Mouse (Mus musculus): ENCODE measurements around the gene Lipe. TPM values are rescaled to one million over a fixed set of nuclear protein-coding genes. Genes with fewer than 3 reads are reported as not detected.
"Not testable (repeated sequence)": the region's sequence is repeated elsewhere in the genome, so short reads cannot be mapped to it uniquely, and the experiment has no call there.

Gene Lipe
- total RNA-seq, 2 experiments from 2014 or later: 5.4 to 6.4 TPM

GRCm38 (mm10) chr7:25419536-25419935, 21.0 kb upstream of the Lipe start:
- DNase-seq (ENCODE audit: low spot score in 2 of 2): no peak
- intact Hi-C loops (cut with DNase I): no loop called here

DNA sequence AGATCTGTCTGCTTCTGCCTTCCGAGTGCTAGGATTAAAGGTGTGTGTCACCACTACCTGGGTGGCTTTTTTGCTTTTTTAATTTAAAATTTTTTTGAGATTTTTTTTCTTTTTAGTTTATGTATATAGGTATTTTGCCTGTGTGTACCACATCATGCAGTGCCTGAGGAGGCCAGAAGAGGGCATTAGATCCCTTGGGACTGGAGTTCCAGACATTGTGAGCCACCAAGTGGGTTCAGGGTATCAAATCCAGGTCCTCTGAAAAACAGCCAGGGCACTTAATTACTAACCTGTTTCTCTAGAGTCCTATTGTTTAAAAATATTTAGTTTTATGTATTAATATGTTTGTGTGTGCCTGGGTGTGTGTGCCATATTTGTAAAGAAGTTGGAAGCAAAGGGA, 19.1 kb upstream of the Lipe start:
- intact Hi-C loops (cut with DNase I): no loop called here
- DNase-seq (ENCODE audit: low spot score in 2 of 2): peak in 1 of 2 experiments; percentile 21

- no peak for DNase-seq (ENCODE audit: low spot score in 2 of 2)
- intact Hi-C loops (cut with DNase I): no loop called here
These were observed 14.4 kb upstream of the Lipe start, which contains the start of gene Cxcl17 for GRCm38 (mm10) chr7:25412833-25413441. Gene Cxcl17, minus strand, starts transcription at chr7:25412886.

DNA sequence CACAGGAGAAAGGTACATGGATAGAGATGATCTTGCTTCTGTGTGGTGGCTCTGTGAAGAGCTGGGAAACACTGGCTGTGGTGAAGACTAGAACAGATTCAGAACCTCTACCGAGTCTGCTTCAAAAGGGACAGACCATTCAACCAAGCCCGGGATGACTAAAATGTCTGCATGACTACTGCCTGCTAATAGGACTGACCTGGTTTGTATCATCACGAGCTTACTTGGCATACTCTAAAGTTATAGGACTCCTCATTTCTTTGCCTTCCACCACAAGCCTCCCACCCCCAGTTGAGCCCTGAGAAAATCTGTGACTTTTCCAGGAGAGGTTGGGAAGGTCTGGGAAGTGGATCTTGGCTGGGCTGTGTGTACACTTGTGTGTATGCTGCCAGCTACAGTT, 13.4 kb upstream of the Lipe start:
- no peak for DNase-seq (ENCODE audit: low spot score in 2 of 2)
- intact Hi-C loops (cut with DNase I): no loop called here

GRCm38 (mm10) chr7:25410969-25411615, 12.6 kb upstream of the Lipe start:
- intact Hi-C loops (cut with DNase I): no loop called here
- DNase-seq (ENCODE audit: low spot score in 2 of 2): no peak

- intact Hi-C loops (cut with DNase I): no loop called here
- no peak for DNase-seq (ENCODE audit: low spot score in 2 of 2)
These were observed 10.7 kb upstream of the Lipe start for GRCm38 (mm10) chr7:25409114-25409760.

- DNase-seq (ENCODE audit: low spot score in 2 of 2): no peak
- intact Hi-C loops (cut with DNase I): no loop called here
These were observed 8.0 kb upstream of the Lipe start for GRCm38 (mm10) chr7:25406468-25406867.

DNA sequence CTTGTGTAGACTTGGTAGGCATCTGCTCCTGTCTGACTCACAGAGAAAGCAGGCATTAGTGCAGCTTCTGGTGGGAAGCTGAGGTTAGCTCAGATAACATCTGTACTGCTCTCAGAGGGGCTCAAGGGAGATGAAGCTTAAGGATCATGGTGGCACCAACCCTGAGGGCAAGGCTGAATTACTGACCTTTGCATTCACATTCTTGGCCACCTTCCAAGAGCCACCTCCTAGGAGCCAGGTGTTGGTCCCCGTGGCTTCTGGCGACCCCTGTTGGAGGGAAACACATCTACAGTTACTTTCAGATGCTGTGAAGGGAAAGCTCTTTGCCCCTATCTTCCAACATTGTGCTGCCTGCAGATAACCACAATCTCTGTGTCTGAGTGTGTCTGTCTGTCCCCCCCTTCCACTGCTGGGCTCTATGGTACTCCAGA, 4.2 kb upstream of the Lipe start:
- intact Hi-C loops (cut with DNase I): no loop called here
- DNase-seq (ENCODE audit: low spot score in 2 of 2): no peak

DNA sequence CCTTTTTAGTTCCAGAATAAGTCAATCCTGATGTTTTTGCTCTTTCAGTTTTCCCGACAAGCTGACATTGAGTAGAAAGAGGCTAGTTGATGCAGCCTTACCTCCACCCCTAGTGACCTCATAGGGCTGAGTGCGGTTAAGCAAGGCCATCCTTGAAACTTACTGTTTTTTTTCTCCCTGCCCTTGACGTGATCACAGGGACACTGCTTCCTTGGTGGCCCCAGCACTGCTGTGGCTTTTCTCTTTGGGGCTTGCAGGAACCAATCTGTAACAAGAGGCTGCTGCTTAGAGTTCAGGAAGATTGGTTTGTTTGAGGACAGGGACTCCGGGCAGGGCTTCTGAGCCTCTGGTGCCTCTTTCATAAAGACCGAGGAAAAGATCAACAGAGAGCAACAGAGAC, 3.5 kb upstream of the Lipe start:
- DNase-seq (ENCODE audit: low spot score in 2 of 2): no peak
- intact Hi-C loops (cut with DNase I): no loop called here

DNA sequence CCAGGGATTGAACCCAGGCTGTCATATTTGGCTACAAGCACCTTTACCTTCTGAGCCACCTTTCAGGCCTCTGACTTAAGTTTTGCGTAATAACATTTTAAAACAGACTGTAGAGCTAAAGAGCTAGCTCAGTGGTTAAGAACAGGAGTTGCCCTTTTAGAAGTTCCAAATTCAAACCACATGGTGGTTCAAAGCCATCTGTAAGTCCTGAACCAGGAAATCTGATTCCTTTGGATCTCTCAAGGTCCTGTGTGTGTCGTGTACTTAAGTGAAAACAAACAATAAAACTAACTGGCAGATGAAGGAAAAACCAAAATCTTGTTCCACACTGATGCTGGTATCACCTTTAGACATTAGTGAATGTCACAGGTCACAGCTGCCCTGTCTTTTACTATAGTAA, 3.0 kb upstream of the Lipe start:
- intact Hi-C loops (cut with DNase I): no loop called here
- no peak for DNase-seq (ENCODE audit: low spot score in 2 of 2)

DNA sequence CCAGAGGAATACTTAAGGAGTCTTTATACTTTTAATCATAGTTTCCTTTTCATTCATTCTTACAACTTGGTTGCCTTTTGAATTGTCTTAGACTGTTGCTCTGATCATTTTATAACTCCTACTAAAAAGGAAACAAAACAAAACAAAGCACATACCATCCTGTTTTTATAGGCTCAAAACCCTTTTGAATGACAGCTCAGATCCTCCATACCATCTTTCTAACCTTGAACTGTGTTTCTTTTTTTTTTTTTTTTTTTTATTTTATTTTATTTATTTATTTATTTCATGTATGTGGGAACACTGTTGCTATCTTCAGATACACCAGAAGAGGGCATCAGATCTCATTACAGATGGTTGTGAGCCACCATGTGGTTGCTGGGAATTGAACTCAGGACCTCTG, 518 bp upstream of the Lipe start:
- not testable (repeated sequence) for DNase-seq (ENCODE audit: low spot score in 2 of 2)
- intact Hi-C loops (cut with DNase I): loop anchor here (5.0 kb wide), 1 partner anchor 162 kb away; the partner anchor contains the start of gene Gsk3a

- no peak for DNase-seq (ENCODE audit: low spot score in 2 of 2)
- intact Hi-C loops (cut with DNase I): loop anchor here (5.0 kb wide), 1 partner anchor 159 kb away; the partner anchor contains the start of gene Gsk3a
These were observed 1.9 kb downstream of the Lipe start for GRCm38 (mm10) chr7:25396621-25397020.

- DNase-seq (ENCODE audit: low spot score in 2 of 2): peak; percentile 93 to 98
- intact Hi-C loops (cut with DNase I): loop anchor here (5.0 kb wide), 1 partner anchor 159 kb away; the partner anchor contains the start of gene Gsk3a
These were observed 2.7 kb downstream of the Lipe start for GRCm38 (mm10) chr7:25395558-25396521.

DNA sequence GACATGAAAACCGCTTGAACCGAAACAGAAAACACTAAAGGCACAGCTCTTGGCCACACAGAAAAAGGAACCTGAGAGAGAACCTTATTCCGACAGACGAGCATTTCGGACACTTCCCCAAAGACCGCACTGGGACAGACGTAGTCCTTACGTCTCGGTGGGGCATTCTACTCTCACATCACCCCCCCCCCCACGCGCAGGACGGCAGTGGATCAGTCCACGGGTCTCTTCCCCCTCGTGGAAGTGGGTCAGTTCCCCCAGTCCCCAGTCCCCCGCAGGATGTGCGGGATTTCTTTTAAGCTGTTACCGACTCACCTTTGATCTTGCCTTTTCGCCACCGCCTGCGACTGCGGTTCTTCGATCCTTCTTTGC, 3.3 kb downstream of the Lipe start:
- intact Hi-C loops (cut with DNase I): loop anchor here (5.0 kb wide), 1 partner anchor 158 kb away; the partner anchor contains the start of gene Gsk3a
- DNase-seq (ENCODE audit: low spot score in 2 of 2): no peak

- no peak for DNase-seq (ENCODE audit: low spot score in 2 of 2)
- intact Hi-C loops (cut with DNase I): loop anchor here (5.0 kb wide), 1 partner anchor 157 kb away; the partner anchor contains the start of gene Gsk3a
These were observed 3.8 kb downstream of the Lipe start for GRCm38 (mm10) chr7:25394754-25395153.

GRCm38 (mm10) chr7:25393451-25394210, 4.9 kb downstream of the Lipe start:
- intact Hi-C loops (cut with DNase I): no loop called here

DNA sequence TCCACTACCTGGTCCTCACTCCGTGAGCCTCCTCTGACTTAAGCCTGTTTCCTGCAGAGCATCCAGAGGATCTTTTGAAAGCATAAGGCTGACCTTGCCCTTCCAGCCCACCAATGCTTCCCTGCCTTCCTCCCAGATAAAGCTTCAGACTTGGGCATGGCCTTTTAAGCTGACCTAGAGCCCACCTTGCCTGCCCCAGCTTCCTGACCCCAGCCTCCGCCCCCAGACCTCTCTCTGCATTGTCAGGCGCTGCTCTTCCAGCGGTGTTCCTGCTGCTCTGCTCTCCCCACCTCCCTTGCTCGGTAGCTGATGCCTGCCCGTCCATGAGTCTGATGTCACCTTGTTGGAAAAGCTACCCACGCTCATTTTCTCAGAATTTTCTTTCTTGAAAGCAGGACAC, 5.7 kb downstream of the Lipe start:
- intact Hi-C loops (cut with DNase I): no loop called here
- no peak for DNase-seq (ENCODE audit: low spot score in 2 of 2)

More at GRCm38 (mm10) chr7:25393451-25394210, 4.9 kb downstream of the Lipe start:
- no peak for DNase-seq (ENCODE audit: low spot score in 2 of 2)

DNA sequence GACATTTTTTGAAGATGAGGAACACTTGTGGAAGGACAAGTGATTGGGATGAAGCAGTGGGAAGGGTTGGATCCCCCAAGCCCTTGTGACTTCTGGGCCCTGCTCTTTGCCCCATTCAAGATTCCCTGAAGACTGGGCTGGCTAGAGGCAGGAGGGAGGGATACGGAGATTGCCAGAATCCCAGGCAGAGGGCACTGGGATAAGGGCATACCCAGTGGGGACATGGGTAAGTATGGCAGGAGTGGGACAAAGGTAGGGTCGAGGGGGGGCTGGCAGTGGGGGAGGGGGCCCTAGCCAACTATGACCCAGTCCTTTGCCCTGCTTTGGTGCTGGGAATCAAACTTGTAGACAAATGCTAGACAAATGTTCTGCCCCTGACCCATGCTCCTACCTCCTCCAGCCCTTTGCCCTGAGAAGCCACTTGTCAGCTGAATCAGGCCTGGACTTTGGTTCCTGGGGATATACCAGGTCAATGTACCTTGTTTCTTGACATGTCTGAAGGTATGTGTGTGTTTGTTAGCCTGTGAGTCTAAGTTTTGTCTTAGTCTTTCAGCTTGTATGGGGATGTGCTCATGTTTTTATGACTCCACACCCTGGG, 6.6 kb downstream of the Lipe start:
- DNase-seq (ENCODE audit: low spot score in 2 of 2): no peak

More for the DNA sequence above, 6.6 kb downstream of the Lipe start:
- intact Hi-C loops (cut with DNase I): no loop called here

All from left cerebral cortex, postnatal 25 days (tissue).